Mouse (Mus musculus) kidney, adult 2 months (tissue): ENCODE measurements around the gene Cyp20a1.

Experiments used
- CTCF ChIP-seq: fragments of 200-500 bp; conservative IDR thresholded peaks from 2 replicates; pipeline ENCODE4 v1.5.1; 2011; ENCODE audit warnings: low read depth, mild to moderate bottlenecking, control low read depth, low read length, moderate library complexity, mixed read lengths; ENCODE audit not compliant: insufficient read depth, insufficient read length
- POLR2A ChIP-seq: fragments of 200-500 bp; IDR thresholded peaks from one replicate; pipeline ENCODE4 v1.6.1; 2011; ENCODE audit warnings: low read depth, low read length, control low read depth

DNA sequence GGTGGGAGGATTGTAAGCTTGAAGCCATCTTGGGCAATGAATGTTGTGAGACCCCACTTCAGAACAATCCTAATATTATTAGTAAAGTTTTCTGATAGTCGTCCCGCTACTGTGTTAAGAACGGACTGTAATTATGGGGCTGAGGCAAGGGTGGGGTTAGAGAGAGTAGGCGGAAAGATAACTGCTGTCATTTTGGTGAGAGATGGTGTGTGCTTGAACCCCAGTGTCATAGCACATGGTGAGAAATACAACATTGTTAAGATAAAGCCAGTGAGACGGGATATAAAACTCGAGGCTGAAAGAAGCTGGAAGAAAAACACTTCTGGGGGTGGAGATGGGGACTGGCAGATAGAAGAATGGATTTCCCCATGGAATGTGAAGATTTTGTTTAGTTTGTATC is 1.5 kb downstream of the Cyp20a1 start:
- TF ChIP-seq CTCF = no peak
- TF ChIP-seq POLR2A = no peak
